ENCODE assay signal across 8 mouse cellular contexts in genomic region chr13:58453541-58453940, GRCm38 (mm10). TPM values are rescaled to one million over a fixed set of nuclear protein-coding genes. Genes with fewer than 3 reads are reported as not detected.
A peak's percentile ranks its signal among the peaks of the same experiment; 100 is the strongest.
DNase-seq lines count a peak whose midpoint lies in the region; ATAC-seq and TF ChIP-seq lines count a peak whose summit lies in the region.

No protein-coding gene starts in this region.

- intact Hi-C loops in heart, postnatal 10 days (cut with DNase I): no loop called here

- H3K4me1 ChIP-seq in heart, embryonic 16.5 days (ENCODE audit: control insufficient read depth, insufficient read depth, low read length): peaks cover 3% of the 10 kb centered on the region; the same call in 1 of the 2 replicates
- peaks cover 4% of the 10 kb centered on the region for H3K4me1 ChIP-seq in thymus, adult 2 months (replicated peaks; ENCODE audit: control insufficient read depth, insufficient read depth, low read length)
- no peaks in the 10 kb centered on the region; a peak in 1 of 4 replicates for H3K4me1 ChIP-seq in liver, embryonic 14.5 days (replicated peaks; ENCODE audit: control insufficient read depth in 2 of 2, insufficient read depth in 2 of 2, low read length in 1 of 2)

- peak overlapping the region; percentile 51 for H3K4me3 ChIP-seq in heart, embryonic 16.5 days (ENCODE audit: low read length)
- H3K4me3 ChIP-seq in thymus, adult 2 months (ENCODE audit: control insufficient read depth, insufficient read depth, low read length): no peak overlapping the region
- no peak overlapping the region for H3K4me3 ChIP-seq in liver, embryonic 14.5 days (ENCODE audit: insufficient read depth in 1 of 2, low read depth in 2 of 2, low read length in 2 of 2)

- TF ChIP-seq POLR2A in thymus, adult 2 months (IDR thresholded peaks at IDR 0.05; ENCODE audit: control insufficient read depth, extremely low read depth, insufficient read depth, low read length, poor library complexity): no peak

- H3K9me3 ChIP-seq in heart, embryonic 16.5 days (replicated peaks; ENCODE audit: control insufficient read depth, low read length): 0 out of 2 replicates have a peak, but pooled peaks cover 2% of the 10 kb centered on the region
- H3K9me3 ChIP-seq in liver, embryonic 14.5 days (ENCODE audit: control insufficient read depth, low read length): no peaks in the 10 kb centered on the region

- WGBS in heart, embryonic 16.5 days: 31% methylated on average over 10 of the region's 10 CpGs
- WGBS in thymus, adult 2 months: 10% methylated on average over 10 of the region's 10 CpGs
- WGBS in liver, embryonic 14.5 days (ENCODE audit: insufficient replicate concordance): 31% methylated on average over 10 of the region's 10 CpGs

- peaks cover 7% of the 10 kb centered on the region for H3K27me3 ChIP-seq in heart, embryonic 16.5 days (ENCODE audit: control insufficient read depth, insufficient read depth, low read length)
- peaks cover 7% of the 10 kb centered on the region for H3K27me3 ChIP-seq in thymus, adult 2 months (ENCODE audit: control insufficient read depth, insufficient read depth, low read length)
- H3K27me3 ChIP-seq in liver, embryonic 14.5 days (ENCODE audit: control insufficient read depth, insufficient read depth, low read length): peaks cover 29% of the 10 kb centered on the region

- peak overlapping the region; percentile 63 for H3K4me2 ChIP-seq in heart, embryonic 16.5 days (ENCODE audit: low read depth, low read length)
- H3K4me2 ChIP-seq in liver, embryonic 14.5 days (ENCODE audit: low read depth): peak overlapping the region; percentile 49; the same call in 1 of the 2 replicates

- no peak for ATAC-seq in heart, embryonic 16.5 days (replicated peaks; ENCODE audit: extremely low read depth, insufficient read depth, low FRiP score)
- no peak for ATAC-seq in liver, embryonic 14.5 days (ENCODE audit: insufficient read depth)
- ATAC-seq in frontal cortex, adult (ENCODE audit: low TSS enrichment): no peak

- no peak overlapping the region for H3K9ac ChIP-seq in heart, embryonic 16.5 days (ENCODE audit: low read length)
- H3K9ac ChIP-seq in liver, embryonic 14.5 days (replicated peaks): no peak overlapping the region

- H3K36me3 ChIP-seq in heart, embryonic 16.5 days (ENCODE audit: control insufficient read depth, insufficient read depth): no peaks in the 10 kb centered on the region
- no peaks in the 10 kb centered on the region for H3K36me3 ChIP-seq in thymus, adult 2 months (ENCODE audit: control insufficient read depth, insufficient read depth, low read length)
- H3K36me3 ChIP-seq in liver, embryonic 14.5 days (replicated peaks; ENCODE audit: control insufficient read depth, insufficient read depth, low read depth): no peaks in the 10 kb centered on the region

- no peak for TF ChIP-seq CTCF in thymus, adult 2 months (IDR thresholded peaks at IDR 0.05; ENCODE audit: borderline replicate concordance, control insufficient read depth, extremely low read depth, insufficient read depth, low read length, poor library complexity)
- no peak for TF ChIP-seq CTCF in liver, embryonic 14.5 days (IDR thresholded peaks at IDR 0.05; ENCODE audit: low read depth)

- H3K27ac ChIP-seq in heart, embryonic 16.5 days (ENCODE audit: low read length): no peak overlapping the region
- no peak overlapping the region for H3K27ac ChIP-seq in thymus, adult 2 months (ENCODE audit: control insufficient read depth, insufficient read depth, low read length)
- H3K27ac ChIP-seq in liver, embryonic 14.5 days: no peak overlapping the region

- no peak for TF ChIP-seq EP300 in liver, embryonic 14.5 days (IDR thresholded peaks at IDR 0.05; ENCODE audit: low read depth)

- DNase-seq in heart, postnatal 10 days: no peak
- peak; percentile 16 for DNase-seq in thymus, postnatal 4 days
- no peak for DNase-seq in thymus, adult 2 months
- no peak for DNase-seq in liver, embryonic 14.5 days (ENCODE audit: low read depth in 3 of 3, low spot score in 3 of 3)
- DNase-seq in layer of hippocampus, postnatal 25 days (ENCODE audit: extremely low spot score in 1 of 2, low spot score in 1 of 2): no peak
- DNase-seq in thymus, postnatal 36 days: no peak

RNA-seq across cellular contexts. Expression of gene Hnrnpk, which starts 50.4 kb away (rescaled TPM):
- polyA plus RNA-seq in heart, embryonic 16.5 days (2015; fragmentation: Nextera tagmentation; extraction: Ambion mirVana): 956 and 1,061 TPM in 2 replicates
- 100 to 1,000 TPM; 721 to 814 TPM for total RNA-seq in heart, postnatal 10 days (2021)
- polyA plus RNA-seq in thymus, adult 2 months (2012; rRNA removed): 379 and 419 TPM in 2 replicates
- 192 and 260 TPM in 2 replicates for polyA plus RNA-seq in liver, embryonic 14.5 days (2012; rRNA removed)
- polyA plus RNA-seq in liver, embryonic 14.5 days (2014; fragmentation: Nextera tagmentation; extraction: Ambion mirVana): 584 and 624 TPM in 2 replicates
- total RNA-seq in layer of hippocampus, postnatal 25 days (2021): 100 to 1,000 TPM; 656 to 660 TPM

RNA-seq across cellular contexts. Expression of gene Rmi1, which starts 51.5 kb away (rescaled TPM):
- 19.4 and 21.9 TPM in 2 replicates for polyA plus RNA-seq in heart, embryonic 16.5 days (2015; fragmentation: Nextera tagmentation; extraction: Ambion mirVana)
- total RNA-seq in heart, postnatal 10 days (2021): 10 to 100 TPM in 1 of 2 experiments, 1 to 10 TPM in 1; 9.9 to 12.9 TPM
- 16.9 and 17.3 TPM in 2 replicates for polyA plus RNA-seq in thymus, adult 2 months (2012; rRNA removed)
- 5.0 and 8.0 TPM in 2 replicates for polyA plus RNA-seq in liver, embryonic 14.5 days (2012; rRNA removed)
- 11.0 and 12.0 TPM in 2 replicates for polyA plus RNA-seq in liver, embryonic 14.5 days (2014; fragmentation: Nextera tagmentation; extraction: Ambion mirVana)
- total RNA-seq in layer of hippocampus, postnatal 25 days (2021): 10 to 100 TPM; 17.1 to 17.9 TPM
